Mouse (Mus musculus) ovary, postnatal 36 days (tissue): ENCODE results near the gene Fam104a.

Experiments
- DNase-seq: peaks from one replicate; pipeline ENCODE4 v3.0.0; 2022; ENCODE audit warnings: low spot score, mixed read lengths

Gene Fam104a

DNA sequence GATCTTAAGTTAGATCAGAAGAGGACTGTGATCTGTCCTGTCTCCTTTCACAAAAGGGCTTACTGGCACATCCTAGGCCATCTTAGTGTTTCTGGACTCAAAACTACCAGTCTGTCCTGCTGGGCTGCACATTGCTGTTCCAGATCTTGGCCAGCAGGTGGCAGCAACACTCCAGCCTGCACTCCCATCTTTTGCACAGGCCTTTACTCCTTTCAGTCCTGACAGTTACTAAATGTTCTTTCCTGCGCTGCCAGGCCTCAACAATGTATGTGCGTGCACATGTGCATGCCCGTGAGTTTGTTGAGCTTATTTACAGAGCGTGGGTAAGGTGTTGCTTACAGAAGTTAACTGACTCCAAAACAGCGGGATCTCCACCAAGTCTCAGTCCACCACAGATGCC lies 19.8 kb upstream of the Fam104a start:
- peak; percentile 77 for DNase-seq

DNA sequence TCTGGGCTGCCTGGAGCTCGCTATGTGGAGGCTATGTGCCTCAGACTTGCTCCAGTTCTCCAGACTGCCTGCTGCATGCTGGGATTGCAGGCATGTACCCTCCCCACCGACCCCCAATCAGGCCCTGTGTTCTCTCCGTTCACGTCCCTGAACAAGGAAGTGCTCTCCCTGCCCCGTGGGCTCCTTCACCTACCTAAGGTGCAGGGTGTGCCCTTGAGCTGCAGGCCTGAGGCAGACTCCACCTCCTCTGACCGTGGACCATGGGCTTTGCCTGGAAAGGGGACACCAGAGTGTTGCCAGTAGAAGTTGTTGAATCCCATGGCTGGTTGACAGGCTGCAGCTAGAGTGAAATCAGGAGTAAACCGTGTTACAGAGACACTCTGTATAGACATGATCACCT lies 15.7 kb upstream of the Fam104a start:
- no peak for DNase-seq

DNA sequence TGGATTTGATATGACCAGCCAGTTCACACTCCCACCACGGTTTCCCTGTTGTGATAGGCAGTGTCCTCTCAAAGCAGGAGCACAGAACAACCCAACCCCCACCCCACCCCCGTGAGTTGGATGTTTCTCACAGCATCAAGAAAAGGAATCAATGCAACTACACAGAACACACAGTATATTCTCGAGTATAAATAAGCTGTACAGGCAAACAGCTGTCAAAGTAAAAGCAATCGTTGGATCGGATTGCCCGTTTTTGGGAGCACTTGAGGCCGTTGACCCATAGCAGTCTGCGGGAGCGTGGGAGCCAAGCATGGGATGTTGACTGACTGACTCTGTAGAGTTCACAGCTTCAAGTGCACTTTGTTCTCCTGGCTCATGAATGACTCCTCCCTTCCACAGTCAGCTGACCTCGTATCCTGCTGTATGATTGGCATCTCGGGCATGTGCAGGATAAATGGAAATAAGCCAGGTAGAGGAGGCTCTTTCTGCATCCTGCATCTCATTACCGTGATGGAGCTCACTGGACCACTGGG lies 14.1 kb upstream of the Fam104a start:
- no peak for DNase-seq

DNA sequence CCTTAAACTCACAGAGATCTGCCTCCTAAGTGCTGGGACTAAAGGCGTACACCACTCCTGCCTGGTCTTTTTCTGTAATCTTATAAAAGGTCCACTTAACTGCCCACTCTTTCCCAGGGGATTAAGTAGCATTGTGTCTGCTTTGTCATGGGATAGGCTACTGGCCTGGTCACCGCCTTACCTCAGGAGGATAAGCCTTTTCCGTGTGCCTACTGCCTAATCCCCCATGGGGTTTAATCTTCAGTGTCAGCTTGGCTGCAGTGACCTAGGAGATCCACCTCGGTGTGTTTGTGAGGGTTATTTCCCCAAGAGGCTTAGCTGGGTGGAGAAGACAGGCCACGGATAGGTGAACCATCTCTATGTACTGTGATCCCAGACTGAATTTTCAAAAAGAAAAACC lies 13.6 kb upstream of the Fam104a start:
- no peak for DNase-seq

DNA sequence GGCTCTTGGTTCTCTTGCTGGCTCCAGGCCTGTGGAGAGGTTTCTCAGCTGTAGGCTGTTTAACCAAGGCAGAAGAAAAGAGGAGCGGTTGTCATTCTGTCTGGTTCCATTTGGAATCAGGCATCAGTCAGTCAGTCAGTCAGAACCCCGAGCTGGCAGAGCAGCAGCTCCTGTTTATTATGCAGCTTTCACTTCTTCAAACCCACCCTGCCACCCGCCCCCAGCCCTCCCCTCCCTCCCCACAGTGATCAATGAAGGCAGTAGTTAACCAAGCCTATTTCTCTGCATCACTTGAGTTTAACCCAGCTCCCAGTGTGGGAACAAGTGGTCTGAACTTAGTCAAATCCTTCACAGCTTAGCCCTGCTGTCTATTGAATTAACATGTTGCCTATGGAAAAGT lies 7.9 kb upstream of the Fam104a start:
- DNase-seq = no peak

DNA sequence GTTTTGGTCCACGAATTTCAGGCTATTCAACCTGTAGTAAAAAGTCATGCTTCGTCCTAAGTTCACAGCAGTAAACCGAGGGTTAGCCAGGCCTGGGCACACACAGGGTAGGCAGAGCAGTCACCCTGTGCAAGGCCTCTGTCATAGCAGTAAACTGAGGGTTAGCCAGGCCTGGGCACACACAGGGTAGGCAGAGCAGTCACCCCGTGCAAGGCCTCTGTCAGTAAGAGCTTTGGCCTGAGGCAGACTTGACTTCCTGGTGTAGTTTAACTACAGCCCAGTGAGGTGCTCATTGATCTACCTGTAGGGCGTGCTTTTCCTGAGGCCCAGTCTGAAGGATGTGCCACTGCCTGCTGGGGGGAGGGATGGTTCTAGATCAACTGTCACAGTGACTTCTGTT lies 7.4 kb upstream of the Fam104a start:
- no peak for DNase-seq

DNA sequence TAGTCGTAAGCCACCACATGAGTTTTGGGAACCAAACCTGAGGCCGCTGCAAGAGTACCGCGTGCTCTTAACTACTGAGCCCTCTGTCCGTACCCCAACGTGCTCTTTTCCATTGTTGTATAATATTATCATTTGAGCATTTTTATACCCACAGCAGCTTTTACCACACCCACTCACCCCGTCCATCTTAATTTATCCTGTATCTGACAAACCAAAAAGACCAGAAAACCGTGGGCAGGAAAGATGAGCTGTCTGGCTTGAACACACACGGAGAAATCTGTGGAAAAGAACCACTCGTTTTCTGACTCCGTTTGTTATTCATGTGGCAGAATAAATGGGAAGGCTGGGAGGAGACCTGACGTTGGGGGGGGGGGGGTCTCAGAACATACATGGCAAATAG lies 6.6 kb upstream of the Fam104a start:
- DNase-seq = no peak

DNA sequence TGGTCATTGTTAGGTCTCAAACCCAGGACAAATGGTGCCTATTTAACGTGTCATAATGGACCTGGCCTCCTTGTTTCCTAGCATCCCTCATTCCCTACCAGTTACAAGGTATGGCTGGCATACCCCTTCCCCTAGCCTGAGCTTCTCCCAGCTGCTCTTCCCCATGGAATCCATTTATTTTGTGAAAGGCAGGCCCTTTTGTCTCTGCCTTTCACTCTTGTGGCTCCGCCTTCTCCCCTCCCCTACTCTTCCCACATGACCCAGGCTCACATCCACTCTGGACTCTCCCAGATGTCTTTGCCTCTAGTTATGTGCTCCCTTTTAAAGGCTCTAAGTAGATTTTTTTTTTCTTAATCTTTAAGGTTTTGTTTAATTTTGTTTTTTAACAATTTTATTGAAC lies 3.1 kb upstream of the Fam104a start:
- DNase-seq = no peak

DNA sequence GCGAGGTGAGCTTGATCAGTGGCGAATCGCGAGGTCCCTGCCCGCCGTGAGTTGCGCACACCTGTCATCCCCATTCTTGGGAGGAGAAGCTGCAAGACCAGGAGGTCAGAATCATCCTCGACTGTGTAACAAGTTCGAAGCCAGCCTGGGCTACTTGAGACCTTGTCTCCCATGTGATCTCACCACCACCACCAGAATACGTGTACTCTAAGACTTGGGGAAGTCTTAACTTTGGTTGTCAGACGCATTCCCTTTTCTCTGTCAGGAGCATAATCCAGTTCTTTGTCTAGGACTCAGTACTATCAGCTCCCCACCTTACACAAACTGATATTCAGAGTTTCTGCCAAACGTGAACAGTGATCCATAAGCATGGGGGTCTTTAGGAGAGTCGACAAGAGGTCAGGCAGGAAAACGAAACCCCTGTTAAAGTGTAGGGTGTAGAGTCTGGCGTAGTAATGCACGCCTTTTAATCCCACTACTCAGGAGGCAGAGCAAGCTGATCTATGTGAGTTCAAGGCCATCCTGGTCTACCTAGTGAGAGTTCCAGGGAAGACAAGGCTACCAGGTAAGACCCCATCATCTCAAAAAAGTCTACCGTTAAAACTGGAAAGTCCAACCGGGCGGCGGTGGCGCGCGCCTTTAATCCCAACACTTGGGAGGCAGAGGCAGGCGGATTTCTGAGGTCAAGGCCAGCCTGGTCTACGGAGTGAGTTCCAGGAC lies 912 bp upstream of the Fam104a start:
- no peak for DNase-seq

DNA sequence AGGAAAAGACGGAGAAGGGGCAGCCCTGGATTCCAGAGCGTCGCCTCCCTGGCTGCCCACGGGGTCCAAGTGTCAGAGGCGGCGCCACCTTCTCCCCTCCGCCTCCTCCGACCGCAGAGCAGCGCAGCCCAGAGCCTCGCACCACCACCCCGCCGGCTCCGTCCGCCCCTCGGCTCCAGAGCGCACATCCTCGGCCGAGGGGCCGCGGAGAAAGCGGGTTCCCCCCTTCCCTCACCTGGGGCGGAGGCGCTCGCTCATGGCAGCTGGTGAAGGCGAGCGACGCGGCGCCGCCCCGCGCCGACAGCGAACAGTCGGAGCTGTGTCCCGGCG lies 363 bp downstream of the Fam104a start:
- no peak for DNase-seq

DNA sequence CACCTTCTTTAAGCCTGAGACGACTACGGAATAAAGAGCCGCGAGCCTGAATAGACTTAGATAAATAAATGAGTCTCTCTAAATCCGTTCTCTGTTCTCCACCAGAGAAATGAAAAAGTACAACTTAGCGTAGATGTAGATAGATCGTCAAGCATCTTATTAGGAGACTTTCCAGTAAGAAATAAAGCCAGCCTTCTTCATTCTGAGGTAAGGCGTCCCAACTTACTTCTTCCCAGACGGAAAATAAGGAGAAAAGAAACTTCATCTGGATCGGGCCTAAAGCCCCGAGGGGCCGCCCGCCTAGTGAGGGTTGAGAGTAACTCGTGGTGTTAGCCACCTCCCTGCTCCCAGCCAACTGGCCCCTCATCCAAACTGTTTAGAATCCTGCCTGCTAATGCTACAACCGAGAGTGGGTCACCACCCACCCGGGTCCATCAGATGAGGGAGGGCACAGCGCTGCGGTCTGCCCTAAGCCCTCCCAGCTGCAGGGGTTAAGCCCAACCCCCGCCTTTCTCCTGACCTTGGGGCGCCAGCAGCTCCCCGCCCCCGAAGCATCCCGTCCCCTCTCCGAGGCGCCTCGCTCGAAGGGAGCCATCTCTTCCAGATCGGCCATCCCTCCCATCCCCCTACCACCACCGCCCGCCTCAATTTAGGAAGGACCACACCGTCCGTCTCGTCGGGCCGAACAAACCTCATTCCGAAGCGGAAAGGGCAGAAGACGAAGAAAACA lies 893 bp downstream of the Fam104a start:
- peak; percentile 76 for DNase-seq

DNA sequence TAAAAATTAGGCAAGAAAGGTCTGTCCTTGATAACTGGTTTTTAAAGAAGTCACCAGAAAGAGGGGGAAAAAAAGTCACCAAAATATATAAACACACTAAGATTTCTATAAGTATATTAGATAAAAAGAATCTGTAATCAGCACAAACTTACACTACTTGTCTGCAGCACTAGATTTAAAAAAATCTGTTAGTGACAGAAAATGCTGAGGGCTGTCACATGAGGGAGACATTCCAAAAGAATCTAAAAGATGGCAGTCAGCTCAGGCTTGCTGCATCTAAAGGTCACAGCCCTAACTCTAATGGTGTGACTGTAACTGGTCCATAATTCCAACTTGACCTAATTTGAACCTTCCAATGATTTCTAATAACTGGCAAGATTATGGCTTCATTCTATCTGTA lies 2.0 kb downstream of the Fam104a start:
- DNase-seq = no peak

DNA sequence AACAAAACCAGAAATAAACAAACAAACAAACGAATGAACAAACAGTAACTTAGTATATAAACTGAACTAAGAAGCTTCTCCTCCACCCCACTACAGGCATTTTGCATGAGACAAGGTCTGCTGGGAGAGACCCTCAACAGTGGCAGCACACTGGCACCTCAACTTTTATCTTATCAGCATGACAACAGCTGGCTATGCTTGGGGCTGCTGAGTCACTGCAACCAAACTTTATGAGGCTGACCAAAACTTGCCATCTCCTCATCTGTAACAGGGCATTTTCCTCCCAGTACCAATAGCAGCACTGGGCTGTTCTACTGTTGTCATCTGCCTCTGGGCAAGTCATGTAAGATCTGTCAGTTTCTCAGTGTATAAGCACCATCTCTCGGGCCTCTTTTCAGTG lies 3.0 kb downstream of the Fam104a start:
- no peak for DNase-seq

DNA sequence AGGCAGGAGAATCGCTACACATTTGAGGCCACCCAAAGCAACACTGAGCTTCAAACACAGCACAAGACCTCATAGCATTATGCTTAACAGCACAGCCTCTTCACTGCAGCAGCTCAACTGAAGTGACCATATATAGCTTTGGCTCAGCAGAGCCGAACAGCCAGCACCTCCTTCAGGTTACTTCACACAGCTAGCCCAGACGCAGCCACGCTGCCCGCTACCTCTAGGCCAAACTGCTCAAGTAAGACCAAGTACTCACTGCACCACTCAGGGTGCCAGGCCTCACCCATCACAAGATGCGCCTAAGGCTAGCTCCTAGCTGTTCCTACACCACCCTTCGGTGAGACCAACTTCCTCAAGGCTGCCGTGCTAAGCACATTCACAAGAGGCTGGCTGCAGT lies 5.6 kb downstream of the Fam104a start:
- DNase-seq = no peak

DNA sequence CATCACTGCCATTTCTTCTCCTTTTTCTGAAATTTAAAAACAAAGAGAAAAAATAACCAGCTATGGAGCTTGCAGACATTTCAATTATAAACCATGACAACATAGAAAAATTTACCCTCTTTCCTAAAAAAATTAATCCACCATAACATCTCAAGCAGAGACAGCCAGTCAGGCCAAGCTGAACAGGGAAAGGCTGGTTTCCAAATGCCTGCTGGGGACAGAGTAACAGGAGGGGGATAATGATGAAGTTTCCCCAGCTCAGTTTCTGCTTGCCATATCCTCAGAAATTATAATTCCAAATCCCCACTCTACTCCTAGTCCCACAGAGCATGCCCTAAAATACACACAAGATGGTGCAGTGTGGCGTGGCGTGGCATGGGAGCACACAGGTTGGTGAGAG lies 6.6 kb downstream of the Fam104a start:
- no peak for DNase-seq

DNA sequence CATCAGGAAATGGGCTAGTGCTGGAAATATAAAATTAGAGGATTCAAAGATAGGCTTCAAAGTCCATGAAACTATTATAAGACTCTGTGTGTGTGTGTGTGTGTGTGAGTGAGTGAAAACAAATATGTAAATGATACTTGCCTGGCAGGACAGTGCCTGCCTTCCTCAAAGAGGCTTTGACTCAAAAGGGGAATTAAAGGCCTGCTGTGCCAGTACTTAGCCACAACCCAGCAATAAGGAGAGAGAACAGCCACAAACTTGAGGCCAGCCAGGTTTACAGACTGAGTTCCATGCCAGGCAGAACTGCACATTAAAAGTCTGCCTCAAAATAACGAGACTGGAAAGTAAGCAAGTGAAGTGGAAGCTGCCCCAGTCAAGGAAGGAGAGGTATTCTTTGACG lies 7.1 kb downstream of the Fam104a start:
- no peak for DNase-seq

DNA sequence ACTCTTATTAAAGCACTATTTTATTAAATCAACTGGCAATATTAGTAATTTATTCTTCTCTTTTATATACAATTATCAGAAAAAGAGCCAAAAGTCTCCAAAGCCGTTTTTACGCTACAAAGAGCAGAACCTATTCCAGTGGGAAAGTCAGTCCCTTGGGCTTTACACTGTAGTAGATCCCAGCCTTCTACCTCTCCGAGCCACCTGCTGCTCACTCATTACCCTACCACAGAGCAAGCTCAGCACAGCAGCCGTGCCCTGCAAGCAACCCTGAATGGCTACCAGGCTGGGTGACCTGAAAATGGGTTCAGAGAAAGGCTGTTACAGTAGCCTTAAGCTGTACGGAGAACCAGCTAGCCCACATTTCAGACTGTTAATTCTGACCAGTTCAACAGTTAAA lies 9.4 kb downstream of the Fam104a start:
- DNase-seq = no peak

DNA sequence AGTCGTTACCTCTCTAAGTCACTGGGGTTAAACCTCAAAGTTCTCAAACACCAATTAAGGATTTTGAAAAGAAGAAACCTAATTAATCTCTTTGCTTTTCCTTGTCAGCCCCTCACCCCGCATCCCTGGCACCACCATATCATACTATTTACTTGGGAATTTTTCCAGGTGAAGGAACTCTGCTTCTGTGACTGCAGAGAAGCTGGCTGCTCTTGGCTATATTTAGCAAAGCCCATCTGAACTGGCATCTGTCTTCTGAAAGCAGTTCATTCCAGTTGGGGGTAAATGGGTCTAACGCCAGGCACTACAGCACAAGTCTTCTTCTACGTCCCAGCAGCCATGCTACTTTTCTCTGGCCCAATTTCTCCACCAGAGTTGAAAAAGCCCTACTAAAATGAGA lies 10.3 kb downstream of the Fam104a start:
- no peak for DNase-seq

DNA sequence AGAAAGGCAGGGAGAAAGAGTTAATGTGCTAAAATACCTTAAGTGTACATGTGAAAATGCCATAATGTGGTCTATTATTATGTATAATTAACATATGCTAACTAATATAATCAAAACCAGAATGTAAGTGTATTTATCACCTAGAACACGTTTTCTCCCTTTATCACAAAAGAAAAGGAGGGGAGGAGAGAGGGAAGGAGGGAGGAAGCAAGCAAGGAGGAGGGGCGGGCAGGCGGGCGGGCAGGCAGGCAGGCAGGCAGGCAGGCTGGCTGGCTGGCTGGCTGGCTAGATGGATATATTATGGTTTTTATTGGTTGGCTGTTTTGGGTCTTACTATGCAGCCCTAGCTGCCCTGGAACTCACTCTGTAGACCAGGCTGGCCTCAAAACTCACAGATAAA lies 14.2 kb downstream of the Fam104a start:
- no peak for DNase-seq

DNA sequence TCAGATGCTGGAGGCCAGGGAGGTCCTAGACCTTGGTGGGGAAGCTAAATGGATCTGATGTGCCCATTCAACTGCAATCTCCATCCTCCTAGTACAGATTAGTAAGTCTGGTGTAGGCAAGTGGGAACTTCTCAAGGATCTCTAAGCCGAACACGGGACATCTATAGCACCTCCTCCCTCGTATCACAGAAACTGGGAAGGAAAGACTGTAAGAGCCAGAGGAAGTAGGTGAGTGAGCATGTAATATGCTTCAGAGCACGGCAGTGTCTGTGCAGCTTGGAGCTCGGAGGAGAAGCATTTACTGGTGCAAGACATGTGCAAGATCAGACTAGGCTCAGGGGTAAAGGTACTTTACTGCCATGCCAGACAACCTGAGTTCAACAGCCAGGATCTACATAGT lies 15.1 kb downstream of the Fam104a start:
- DNase-seq = no peak

DNA sequence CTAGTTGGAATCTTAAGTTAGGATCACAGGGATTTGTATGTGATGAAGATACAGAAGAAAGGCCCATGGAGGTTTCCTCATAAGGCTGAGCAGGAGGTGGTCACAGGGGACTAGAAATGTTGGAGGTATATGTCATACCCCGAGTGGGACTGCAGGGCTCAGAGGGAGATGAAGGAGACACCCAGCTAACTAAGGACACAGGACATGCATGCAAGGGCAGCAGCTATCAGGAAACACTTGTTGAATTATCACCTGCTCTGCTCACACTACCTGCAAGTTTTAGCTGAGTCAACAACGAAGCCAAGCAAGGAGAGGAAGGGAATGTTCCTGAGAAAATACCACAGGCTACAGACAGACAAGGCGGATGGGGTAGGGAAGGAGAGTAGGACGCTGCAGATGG lies 16.3 kb downstream of the Fam104a start:
- DNase-seq = no peak

DNA sequence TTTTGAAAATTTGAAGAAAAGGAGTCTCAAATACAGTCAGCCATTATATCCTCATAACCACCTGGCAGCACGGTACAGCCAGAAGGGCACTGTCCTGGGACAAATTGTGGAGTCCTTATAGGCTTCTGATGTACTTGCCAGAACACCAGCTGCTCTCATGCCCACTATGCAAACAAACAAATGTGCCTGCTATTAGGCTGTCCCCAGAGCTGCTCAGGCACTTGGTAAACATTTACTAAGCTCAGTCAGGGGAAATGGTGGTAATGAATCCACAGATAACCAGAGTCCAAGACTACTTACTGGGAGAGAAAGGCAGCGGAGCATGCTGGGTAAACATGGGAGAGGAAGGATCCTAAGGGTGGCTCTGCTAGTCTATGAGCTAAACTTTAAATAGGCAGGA lies 16.8 kb downstream of the Fam104a start:
- no peak for DNase-seq

DNA sequence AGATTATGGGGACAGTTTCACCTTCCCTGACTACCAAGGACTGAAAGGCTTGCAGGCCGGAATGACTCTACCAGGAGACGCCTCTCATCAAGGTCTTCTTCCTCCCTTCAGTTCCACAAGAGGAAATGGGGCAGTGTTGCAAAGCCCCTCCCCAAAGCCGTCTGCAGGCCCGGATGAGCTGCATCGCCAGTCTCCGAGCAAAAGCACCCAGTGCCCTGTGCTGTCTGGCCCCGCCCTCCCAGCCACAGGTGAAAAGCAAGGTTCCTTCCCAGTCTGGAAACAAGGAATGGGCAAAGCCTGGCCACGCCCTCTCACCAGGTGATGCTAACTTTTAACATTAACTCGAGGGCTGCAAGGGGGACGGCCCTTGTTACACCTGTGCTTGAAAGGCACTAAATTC lies 17.3 kb downstream of the Fam104a start:
- DNase-seq = no peak

DNA sequence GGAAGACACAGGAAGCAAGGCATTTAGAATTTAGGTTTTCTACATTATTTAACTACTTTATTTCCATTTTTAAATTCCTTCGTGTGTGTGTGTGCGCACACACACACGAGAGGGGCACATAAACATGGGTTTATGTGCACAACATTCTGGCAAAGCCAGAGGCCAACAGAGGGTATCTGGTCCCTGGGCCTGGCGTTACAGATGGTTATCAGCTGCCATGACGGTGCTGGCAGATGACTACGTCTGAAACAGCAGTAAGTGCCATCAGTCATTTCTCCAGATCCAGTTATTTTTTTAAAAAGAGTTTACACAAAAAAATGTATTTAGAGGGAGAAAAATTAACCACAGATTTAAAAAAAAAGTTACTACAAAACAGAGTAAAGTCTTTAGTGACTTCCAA lies 17.8 kb downstream of the Fam104a start:
- DNase-seq = no peak
